Mouse (Mus musculus) liver, postnatal 0 days (tissue): ENCODE results near the gene Aldh4a1.

Source experiments
- CTCF ChIP-seq: sonication (generic); IDR thresholded peaks from 2 replicates; pipeline ENCODE4 v1.5.1; 2016; ENCODE audit warnings: antibody characterized with exemption, low read depth
- EP300 ChIP-seq: IDR thresholded peaks from 2 replicates; pipeline ENCODE4 v1.6.1; 2016; ENCODE audit warnings: antibody characterized with exemption, low read depth, mild to moderate bottlenecking

DNA sequence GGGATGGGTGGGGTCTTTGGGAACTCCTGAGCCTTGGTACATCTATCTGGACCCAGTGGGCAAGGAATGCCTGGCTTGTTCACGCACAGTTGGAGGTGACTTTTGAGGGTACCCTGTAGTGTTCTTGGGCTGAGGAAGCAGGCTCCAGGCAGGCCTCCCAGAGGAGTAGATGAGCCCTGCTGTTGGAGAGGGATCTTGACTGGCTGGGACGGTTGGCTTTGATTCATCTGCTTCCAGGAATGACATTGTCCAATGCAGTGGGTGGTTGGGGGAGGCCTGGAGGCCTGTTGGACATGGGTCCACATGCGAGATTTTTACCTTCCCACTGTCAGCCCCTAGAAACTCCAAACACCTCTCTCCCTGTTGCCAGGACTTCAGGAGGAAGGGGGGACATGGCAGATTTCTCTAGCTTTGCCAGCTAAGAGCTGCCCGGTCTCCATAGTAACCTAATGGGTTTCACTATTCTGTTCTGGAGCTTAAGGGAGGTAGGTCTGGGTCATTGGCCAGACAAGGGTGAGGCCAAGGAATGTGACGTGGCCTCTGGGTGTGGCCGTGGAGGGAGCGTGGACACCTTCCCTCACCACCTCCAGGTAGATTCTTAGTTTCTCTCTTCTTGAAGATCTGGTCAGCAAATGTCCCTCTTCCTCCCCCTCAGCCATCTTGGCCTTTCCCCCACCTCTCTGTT is 9.0 kb downstream of the Aldh4a1 start:
- TF ChIP-seq CTCF (no peak), EP300 (no peak)
